Mouse (Mus musculus) midbrain, postnatal 0 days (tissue): ENCODE measurements around the gene Slmap. TPM values are rescaled to one million over a fixed set of nuclear protein-coding genes. Genes with fewer than 3 reads are reported as not detected.
A peak's percentile ranks its signal among the peaks of the same experiment; 100 is the strongest.

Experiments
- ATAC-seq: fragments of 200-750 bp; cut with Nextera tagmentation; 2 replicates; pipeline ENCODE4 v1.8.0; 2017; ENCODE audit warnings: moderate number of reproducible peaks, mild to moderate bottlenecking, moderate TSS enrichment, moderate library complexity; ENCODE audit not compliant: low FRiP score
- DNase-seq: peaks from one replicate; pipeline ENCODE4 v3.0.0-alpha.2; 2015; ENCODE audit warnings: low spot score
- H3K27ac ChIP-seq: fragments of 300-500 bp; sonication (generic); 2 replicates; pipeline ENCODE4 v1.5.1; 2014; ENCODE audit warnings: low read depth, mild to moderate bottlenecking, low read length, mixed read lengths
- H3K27me3 ChIP-seq: fragments of 300-500 bp; sonication (generic); 2 replicates; pipeline ENCODE4 v1.6.1; 2014; ENCODE audit warnings: low read length, control low read depth, mixed read lengths; ENCODE audit not compliant: insufficient read depth
- H3K36me3 ChIP-seq: fragments of 300-500 bp; sonication (generic); 2 replicates; pipeline ENCODE4 v1.6.1; 2014; ENCODE audit warnings: low read length, control low read depth, mixed read lengths; ENCODE audit not compliant: insufficient read depth
- H3K4me1 ChIP-seq: fragments of 300-500 bp; sonication (generic); 2 replicates; pipeline ENCODE4 v1.6.1; 2014; ENCODE audit warnings: mild to moderate bottlenecking, control low read depth, antibody characterized with exemption, low read length, mixed read lengths; ENCODE audit not compliant: insufficient read depth
- H3K4me2 ChIP-seq: fragments of 300-500 bp; sonication (generic); 2 replicates; pipeline ENCODE4 v1.6.1; 2014; ENCODE audit warnings: low read depth, mild to moderate bottlenecking, low read length, mixed read lengths; ENCODE audit not compliant: poor library complexity, severe bottlenecking
- H3K4me3 ChIP-seq: fragments of 300-500 bp; sonication (generic); 2 replicates; pipeline ENCODE4 v1.5.1; 2014; ENCODE audit warnings: low read depth, mild to moderate bottlenecking, low read length, moderate library complexity
- H3K9ac ChIP-seq: fragments of 300-500 bp; sonication (generic); replicated peaks from 2 replicates; pipeline ENCODE4 v1.6.1; 2014; ENCODE audit warnings: mild to moderate bottlenecking, low read length, moderate library complexity, mixed read lengths; ENCODE audit not compliant: poor library complexity, severe bottlenecking
- H3K9me3 ChIP-seq: fragments of 300-500 bp; sonication (generic); 2 replicates; pipeline ENCODE4 v1.6.1; 2016; ENCODE audit warnings: low read length, control low read depth
- CTCF ChIP-seq: IDR thresholded peaks from 2 replicates; pipeline ENCODE4 v1.5.1; 2016; ENCODE audit warnings: antibody characterized with exemption, mild to moderate bottlenecking
- WGBS: fragments of 180-500 bp; shearing (Covaris S2); extraction: QIAGEN DNeasy Blood & Tissue Kit; methylation state at CpG from one replicate; pipeline ENCODE4 v1.1.7; 2014; 5-methylcytosine and 5-hydroxymethylcytosine counted together
- polyA plus RNA-seq: library from polyadenylated mRNA; unstranded; fragments of >200 nt; fragmentation: Nextera tagmentation; extraction: Ambion mirVana; gene quantifications from 2 replicates; pipeline ENCODE4 v1.2.1, GENCODE M21; 2015
- total RNA-seq: library from RNA; depleted of rRNA; stranded (reverse); fragments of >200 nt; gene quantifications from 2 replicates; pipeline ENCODE4 v1.2.3, GENCODE M21; 2014

The Slmap gene
- total and polyA plus RNA-seq, 2 experiments from 2014 or later: 11.1 to 23.2 TPM

- no peak overlapping the region for H3K9ac ChIP-seq
- DNase-seq (no peak), ATAC-seq (no peak)
- H3K27me3 ChIP-seq: no peaks in the 10 kb centered on the region
- H3K9me3 ChIP-seq: no peaks in the 10 kb centered on the region
- no peaks in the 10 kb centered on the region for H3K4me1 ChIP-seq
- no peak overlapping the region for H3K4me2 ChIP-seq
- TF ChIP-seq CTCF: no peak
- H3K4me3 ChIP-seq: no peak overlapping the region
- no peak overlapping the region for H3K27ac ChIP-seq
- H3K36me3 ChIP-seq: peaks cover 9% of the 10 kb centered on the region
Measured at GRCm38 (mm10) chr14:26439996-26440395, 94.7 kb downstream of the Slmap start.

GRCm38 (mm10) chr14:26437771-26438170 is 97.0 kb downstream of the Slmap start:
- WGBS: 84% methylated on average over 2 of the region's 2 CpGs
- TF ChIP-seq CTCF: no peak
- no peak overlapping the region for H3K9ac ChIP-seq

GRCm38 (mm10) chr14:26436304-26436703 is 98.4 kb downstream of the Slmap start:
- Histone ChIP-seq H3K9me3 (no peaks in the 10 kb centered on the region), H3K9ac (no peak overlapping the region), H3K27me3 (no peaks in the 10 kb centered on the region), H3K4me3 (no peak overlapping the region), H3K36me3 (peaks cover 6% of the 10 kb centered on the region), H3K4me2 (no peak overlapping the region), H3K4me1 (no peaks in the 10 kb centered on the region), H3K27ac (no peak overlapping the region)
- no peak for DNase-seq
- no peak for ATAC-seq
- peak; percentile 62 for TF ChIP-seq CTCF

More at GRCm38 (mm10) chr14:26437771-26438170, 97.0 kb downstream of the Slmap start:
- no peak overlapping the region for H3K27ac ChIP-seq
- no peak for DNase-seq
- H3K4me2 ChIP-seq: no peak overlapping the region
- peaks cover 6% of the 10 kb centered on the region for H3K36me3 ChIP-seq
- no peaks in the 10 kb centered on the region for H3K9me3 ChIP-seq
- H3K4me1 ChIP-seq: no peaks in the 10 kb centered on the region
- ATAC-seq: no peak
- H3K4me3 ChIP-seq: no peak overlapping the region
- H3K27me3 ChIP-seq: no peaks in the 10 kb centered on the region

GRCm38 (mm10) chr14:26432320-26432719 is 102.4 kb downstream of the Slmap start:
- no peaks in the 10 kb centered on the region for H3K27me3 ChIP-seq
- H3K4me1 ChIP-seq: no peaks in the 10 kb centered on the region
- no peak overlapping the region for H3K27ac ChIP-seq
- no peak overlapping the region for H3K9ac ChIP-seq
- no peak overlapping the region for H3K4me2 ChIP-seq
- no peak for TF ChIP-seq CTCF
- no peak overlapping the region for H3K4me3 ChIP-seq
- H3K9me3 ChIP-seq: no peaks in the 10 kb centered on the region
- ATAC-seq (no peak), DNase-seq (no peak)
- H3K36me3 ChIP-seq: peaks cover 7% of the 10 kb centered on the region
- 75% methylated on average over 2 of the region's 2 CpGs for WGBS

GRCm38 (mm10) chr14:26431919-26432318 is 102.8 kb downstream of the Slmap start:
- no peak for ATAC-seq
- no peak overlapping the region for H3K27ac ChIP-seq
- no peaks in the 10 kb centered on the region for H3K9me3 ChIP-seq
- H3K4me1 ChIP-seq: no peaks in the 10 kb centered on the region
- H3K27me3 ChIP-seq: no peaks in the 10 kb centered on the region
- H3K36me3 ChIP-seq: peaks cover 7% of the 10 kb centered on the region
- H3K9ac ChIP-seq: no peak overlapping the region
- no peak for DNase-seq
- TF ChIP-seq CTCF: no peak
- no peak overlapping the region for H3K4me2 ChIP-seq
- no peak overlapping the region for H3K4me3 ChIP-seq
- 85% methylated on average over 2 of the region's 2 CpGs for WGBS

GRCm38 (mm10) chr14:26420231-26420630 is 114.5 kb downstream of the Slmap start:
- TF ChIP-seq CTCF: no peak
- H3K36me3 ChIP-seq: peaks cover 18% of the 10 kb centered on the region
- no peak overlapping the region for H3K27ac ChIP-seq
- DNase-seq (no peak), ATAC-seq (no peak)
- H3K9ac ChIP-seq: no peak overlapping the region
- no peak overlapping the region for H3K4me3 ChIP-seq
- WGBS: 56% methylated on average over 2 of the region's 2 CpGs
- no peaks in the 10 kb centered on the region for H3K4me1 ChIP-seq
- H3K27me3 ChIP-seq: no peaks in the 10 kb centered on the region
- H3K9me3 ChIP-seq: no peaks in the 10 kb centered on the region
- no peak overlapping the region for H3K4me2 ChIP-seq
